Mouse (Mus musculus) lung, embryonic 14.5 days (tissue): Measurements from ENCODE around the gene Ptprk. TPM values are rescaled to one million over a fixed set of nuclear protein-coding genes. Genes with fewer than 3 reads are reported as not detected.

Source experiments
- ATAC-seq: fragments of 200-750 bp; cut with Nextera tagmentation; 2 replicates; pipeline ENCODE4 v1.8.0; 2017; ENCODE audit warnings: mild to moderate bottlenecking, moderate TSS enrichment, moderate library complexity; ENCODE audit not compliant: insufficient read depth
- DNase-seq: peaks from one replicate; pipeline ENCODE4 v3.0.0-alpha.2; 2015
- H3K27ac ChIP-seq: fragments of 300-500 bp; sonication (generic); 2 replicates; pipeline ENCODE4 v1.5.1; 2014; ENCODE audit warnings: low read depth, mild to moderate bottlenecking, moderate library complexity
- H3K27me3 ChIP-seq: fragments of 300-500 bp; sonication (generic); 2 replicates; pipeline ENCODE4 v1.6.1; 2014; ENCODE audit warnings: low read length, control low read depth; ENCODE audit not compliant: insufficient read depth
- H3K36me3 ChIP-seq: fragments of 300-500 bp; sonication (generic); 2 replicates; pipeline ENCODE4 v1.6.1; 2014; ENCODE audit warnings: control low read depth; ENCODE audit not compliant: insufficient read depth
- H3K4me1 ChIP-seq: fragments of 300-500 bp; sonication (generic); 2 replicates; pipeline ENCODE4 v1.6.1; 2014; ENCODE audit warnings: antibody characterized with exemption, control low read depth; ENCODE audit not compliant: insufficient read depth
- H3K4me2 ChIP-seq: fragments of 300-500 bp; sonication (generic); 2 replicates; pipeline ENCODE4 v1.6.1; 2014; ENCODE audit warnings: mild to moderate bottlenecking
- H3K4me3 ChIP-seq: fragments of 300-500 bp; sonication (generic); 2 replicates; pipeline ENCODE4 v1.5.1; 2014; ENCODE audit warnings: low read depth, low read length
- H3K9ac ChIP-seq: fragments of 300-500 bp; sonication (generic); 2 replicates; pipeline ENCODE4 v1.6.1; 2014
- H3K9me3 ChIP-seq: fragments of 300-500 bp; sonication (generic); 2 replicates; pipeline ENCODE4 v1.6.1; 2016; ENCODE audit warnings: low read depth, low read length, control low read depth
- CTCF ChIP-seq: IDR thresholded peaks from 2 replicates; pipeline ENCODE4 v1.5.1; 2016; ENCODE audit warnings: antibody characterized with exemption, low read depth
- WGBS: fragments of 180-500 bp; shearing (Covaris S2); extraction: QIAGEN DNeasy Blood & Tissue Kit; methylation state at CpG from one replicate; pipeline ENCODE4 v1.1.7; 2014; 5-methylcytosine and 5-hydroxymethylcytosine counted together
- microRNA-seq: library from miRNA; unstranded; fragments of <30 nt; microRNA quantifications from one replicate; pipeline ENCODE4, GENCODE M21; 2016; ENCODE audit warnings: borderline number of aligned reads
- polyA plus RNA-seq: library from polyadenylated mRNA; unstranded; fragments of >200 nt; fragmentation: Nextera tagmentation; extraction: Ambion mirVana; gene quantifications from 2 replicates; pipeline ENCODE4 v1.2.1, GENCODE M21; 2014

Gene Ptprk
- polyA plus RNA-seq, 1 experiment from 2014 or later: 50.9 TPM

DNA sequence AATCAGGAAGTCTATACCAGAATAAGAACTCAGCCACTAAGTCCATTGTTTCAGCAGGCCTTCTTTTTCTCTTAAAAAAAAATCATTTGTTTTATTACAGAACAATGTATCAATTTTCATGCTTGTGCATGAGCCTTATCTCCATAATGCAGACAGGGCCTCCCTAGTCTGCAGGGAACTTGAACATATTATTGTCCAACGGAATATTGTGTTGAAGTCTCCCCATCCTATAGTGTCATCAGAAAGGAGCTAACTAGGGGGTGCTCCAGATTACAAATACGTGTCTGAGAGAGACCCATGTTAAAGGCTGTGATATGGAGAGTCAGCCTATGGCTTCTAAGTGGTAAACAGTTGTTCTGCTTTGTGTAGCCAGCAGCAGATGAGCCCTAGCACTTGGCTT, 543.4 kb downstream of the Ptprk start:
- Histone ChIP-seq H3K9me3 (no peaks in the 10 kb centered on the region), H3K27ac (no peak overlapping the region), H3K4me3 (no peak overlapping the region), H3K4me1 (no peaks in the 10 kb centered on the region), H3K9ac (no peak overlapping the region), H3K27me3 (no peaks in the 10 kb centered on the region), H3K4me2 (no peak overlapping the region), H3K36me3 (no peaks in the 10 kb centered on the region)
- ATAC-seq (no peak), DNase-seq (no peak)
- WGBS: 71% methylated on average over 2 of the region's 2 CpGs
- TF ChIP-seq CTCF: no peak

DNA sequence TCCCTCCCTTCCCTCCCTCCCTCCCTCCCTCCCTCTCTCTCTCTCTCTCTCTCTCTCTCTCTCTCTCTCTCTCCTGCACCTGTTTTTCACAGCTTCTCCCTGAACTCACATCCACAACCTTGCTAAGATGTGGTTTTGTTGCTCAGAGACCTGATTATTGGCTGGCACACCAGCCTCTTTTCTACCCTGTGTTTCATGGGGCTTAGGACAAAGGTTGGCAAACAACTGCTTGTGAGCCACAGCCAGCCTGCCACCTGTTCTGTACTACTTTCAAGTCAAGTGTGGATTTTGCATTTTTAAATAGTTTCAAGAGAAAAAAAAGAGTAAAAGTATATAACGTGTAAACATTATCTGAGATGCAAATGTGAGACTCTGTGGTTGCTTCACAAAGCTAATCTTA, 544.8 kb downstream of the Ptprk start:
- WGBS: 84% methylated on average over 1 of the region's 1 CpGs

DNA sequence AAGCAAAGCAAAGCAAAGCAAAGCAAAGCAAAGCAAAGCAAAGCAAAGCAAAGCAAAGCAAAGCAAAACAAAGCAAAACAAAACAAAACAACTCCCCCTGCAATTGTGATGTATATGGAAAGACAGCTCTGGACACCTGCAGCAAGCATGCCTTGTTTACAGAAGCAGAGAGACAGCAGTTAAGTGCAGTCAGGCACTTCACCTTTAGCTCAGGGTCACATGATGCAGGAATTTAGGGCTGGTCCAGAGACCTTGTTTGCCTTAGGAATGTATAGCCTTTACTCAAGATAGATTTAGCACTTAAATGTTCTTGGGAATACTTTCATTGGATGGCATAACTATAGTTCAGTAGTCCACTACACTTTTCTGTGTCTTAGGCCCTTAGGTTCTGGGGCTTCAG, 561.5 kb downstream of the Ptprk start:
- Histone ChIP-seq H3K36me3 (no peaks in the 10 kb centered on the region), H3K9me3 (no peaks in the 10 kb centered on the region), H3K27me3 (no peaks in the 10 kb centered on the region), H3K4me1 (no peaks in the 10 kb centered on the region), H3K9ac (no peak overlapping the region), H3K4me2 (no peak overlapping the region), H3K4me3 (no peak overlapping the region), H3K27ac (no peak overlapping the region)
- no peak for DNase-seq
- no peak for TF ChIP-seq CTCF
- ATAC-seq: no peak

More for the DNA sequence above, 544.8 kb downstream of the Ptprk start:
- Histone ChIP-seq H3K4me2 (no peak overlapping the region), H3K4me3 (no peak overlapping the region), H3K4me1 (no peaks in the 10 kb centered on the region), H3K27me3 (no peaks in the 10 kb centered on the region), H3K9me3 (no peaks in the 10 kb centered on the region), H3K27ac (no peak overlapping the region), H3K9ac (no peak overlapping the region), H3K36me3 (no peaks in the 10 kb centered on the region)
- no peak for DNase-seq
- TF ChIP-seq CTCF: no peak
- ATAC-seq: no peak

DNA sequence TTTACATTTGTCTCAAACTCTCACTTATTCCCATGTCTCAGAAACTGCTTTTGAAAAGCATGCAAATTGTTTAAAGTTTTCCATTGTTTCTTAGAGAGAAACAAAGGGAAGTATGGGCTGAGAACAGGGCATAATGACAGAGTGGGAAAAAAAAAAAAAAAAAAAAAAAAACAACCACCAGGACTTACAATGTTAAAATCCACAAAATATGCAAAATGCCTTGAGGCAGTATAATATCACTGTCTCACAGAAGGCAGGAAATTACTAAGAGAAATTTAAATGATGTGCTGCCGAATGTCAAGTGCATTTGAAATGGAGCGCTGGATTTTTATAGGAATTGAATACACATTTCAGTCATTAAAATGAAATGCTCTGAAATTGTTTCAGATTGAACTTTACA, 567.3 kb downstream of the Ptprk start:
- TF ChIP-seq CTCF: no peak
- H3K4me3 ChIP-seq: no peak overlapping the region
- no peaks in the 10 kb centered on the region for H3K4me1 ChIP-seq
- no peak overlapping the region for H3K27ac ChIP-seq
- no peaks in the 10 kb centered on the region for H3K27me3 ChIP-seq
- no peaks in the 10 kb centered on the region for H3K36me3 ChIP-seq
- no peak overlapping the region for H3K4me2 ChIP-seq
- ATAC-seq (no peak), DNase-seq (no peak)
- 76% methylated on average over 2 of the region's 2 CpGs for WGBS
- H3K9me3 ChIP-seq: no peaks in the 10 kb centered on the region
- no peak overlapping the region for H3K9ac ChIP-seq

Small RNA genes lying within 50 kb of the gene (microRNA-seq; reads per million reads assigned to microRNA genes)
- not detected for gene Gm22370
